Mouse (Mus musculus): ENCODE results near the gene Rras. TPM values are rescaled to one million over a fixed set of nuclear protein-coding genes. Genes with fewer than 3 reads are reported as not detected.

The Rras gene
- polyA plus RNA-seq, 1 experiment from 2014 or later, result 53.0 TPM

DNA sequence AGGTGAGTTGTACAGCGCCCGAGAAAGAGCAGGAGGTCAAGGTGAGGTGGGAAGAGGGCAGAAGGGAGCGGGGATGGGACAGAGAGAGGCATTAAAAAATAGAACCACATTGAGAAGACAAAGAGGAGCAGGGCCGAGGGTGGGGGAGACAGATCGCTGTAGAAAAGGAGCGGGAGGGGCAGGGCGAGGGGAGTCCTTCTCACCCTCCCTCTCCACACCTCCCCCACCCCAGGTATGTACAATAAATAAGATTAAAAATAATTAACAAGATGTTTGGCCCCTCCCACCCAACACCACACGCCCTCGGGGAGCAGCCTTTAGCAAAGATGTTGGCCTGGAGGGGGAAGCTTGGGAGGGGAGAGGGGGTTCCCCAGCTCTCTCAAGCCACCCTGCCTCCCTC lies 10.0 kb downstream of the Rras start:
- peaks cover 57% of the 10 kb centered on the region for H3K36me3 ChIP-seq (ENCODE audit: insufficient read depth, low read length)
- no peak for TF ChIP-seq CTCF (IDR thresholded peaks at IDR 0.05; ENCODE audit: low read depth)
- WGBS, result 87% methylated on average over 9 of the region's 9 CpGs
- no peaks in the 10 kb centered on the region for H3K27me3 ChIP-seq (ENCODE audit: insufficient read depth, low read length)
- ATAC-seq (replicated peaks; ENCODE audit: low FRiP score, low read depth) (no peak), DNase-seq (ENCODE audit: low spot score) (no peak)
- H3K4me3 ChIP-seq (replicated peaks; ENCODE audit: low read depth, low read length), result no peak overlapping the region
- H3K27ac ChIP-seq, result no peak overlapping the region
- no peak overlapping the region for H3K4me2 ChIP-seq (ENCODE audit: low read length)
- no peaks in the 10 kb centered on the region for H3K9me3 ChIP-seq (replicated peaks; ENCODE audit: low read length)
- no peak overlapping the region for H3K9ac ChIP-seq (ENCODE audit: low read depth, low read length)
- H3K4me1 ChIP-seq (replicated peaks; ENCODE audit: insufficient read depth, low read length), result no peaks in the 10 kb centered on the region

DNA sequence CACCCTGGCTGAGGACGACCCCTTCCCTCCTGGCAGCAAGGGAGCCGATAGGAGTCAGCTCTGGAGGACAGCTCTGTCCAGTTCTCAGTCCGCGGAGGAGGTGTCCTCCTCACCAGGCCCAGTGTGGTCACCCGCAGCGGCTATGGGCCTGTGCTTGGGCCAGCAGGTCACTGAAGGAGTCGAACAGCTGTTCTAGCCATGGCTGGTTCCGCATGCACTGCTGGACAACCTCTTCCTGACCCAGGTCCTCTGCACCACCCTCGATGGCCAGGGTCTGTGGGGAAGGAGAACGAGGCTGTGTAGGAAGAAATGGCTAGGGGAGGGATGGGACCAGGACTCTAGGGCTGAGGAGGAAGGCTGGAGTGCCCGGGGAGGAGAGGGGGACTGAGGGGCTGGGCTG lies 10.6 kb downstream of the Rras start:
- 72% methylated on average over 11 of the region's 11 CpGs for whole genome bisulfite sequencing
- no peak for DNase-seq (ENCODE audit: low spot score)
- H3K9me3 ChIP-seq (replicated peaks; ENCODE audit: low read length), result no peaks in the 10 kb centered on the region
- H3K27me3 ChIP-seq (ENCODE audit: insufficient read depth, low read length), result no peaks in the 10 kb centered on the region
- no peak overlapping the region for H3K9ac ChIP-seq (ENCODE audit: low read depth, low read length)
- no peak for ATAC-seq (replicated peaks; ENCODE audit: low FRiP score, low read depth)
- no peak for TF ChIP-seq CTCF (IDR thresholded peaks at IDR 0.05; ENCODE audit: low read depth)
- no peak overlapping the region for H3K4me2 ChIP-seq (ENCODE audit: low read length)
- H3K4me1 ChIP-seq (replicated peaks; ENCODE audit: insufficient read depth, low read length), result no peaks in the 10 kb centered on the region
- H3K27ac ChIP-seq, result no peak overlapping the region
- no peak overlapping the region for H3K4me3 ChIP-seq (replicated peaks; ENCODE audit: low read depth, low read length)
- peaks cover 62% of the 10 kb centered on the region for H3K36me3 ChIP-seq (ENCODE audit: insufficient read depth, low read length)

DNA sequence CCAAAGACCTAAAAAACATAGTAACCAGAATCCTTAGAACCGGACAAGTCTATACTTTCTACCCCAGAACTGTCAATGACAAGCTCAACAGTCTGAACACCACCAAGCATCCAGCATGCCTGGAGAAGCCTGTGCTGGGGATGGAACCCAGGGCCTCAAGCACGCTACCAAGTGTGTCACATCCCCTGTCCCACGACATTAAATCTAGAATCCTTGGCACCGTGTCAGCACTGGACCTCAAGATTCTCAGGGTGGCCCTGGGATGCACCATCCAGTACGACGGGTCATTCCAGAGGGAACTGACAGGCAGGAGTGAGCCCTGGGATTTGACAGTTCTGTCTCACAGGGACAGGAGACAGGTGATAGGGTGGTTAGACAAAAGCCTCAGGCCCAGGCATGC lies 12.2 kb downstream of the Rras start:
- no peak for TF ChIP-seq CTCF (IDR thresholded peaks at IDR 0.05; ENCODE audit: low read depth)
- Histone ChIP-seq H3K4me2 (ENCODE audit: low read length) (no peak overlapping the region), H3K4me1 (replicated peaks; ENCODE audit: insufficient read depth, low read length) (no peaks in the 10 kb centered on the region), H3K36me3 (ENCODE audit: insufficient read depth, low read length) (peaks cover 79% of the 10 kb centered on the region), H3K27me3 (ENCODE audit: insufficient read depth, low read length) (no peaks in the 10 kb centered on the region), H3K4me3 (replicated peaks; ENCODE audit: low read depth, low read length) (no peak overlapping the region), H3K27ac (no peak overlapping the region), H3K9me3 (replicated peaks; ENCODE audit: low read length) (no peaks in the 10 kb centered on the region), H3K9ac (ENCODE audit: low read depth, low read length) (no peak overlapping the region)
- ATAC-seq (replicated peaks; ENCODE audit: low FRiP score, low read depth) (no peak), DNase-seq (ENCODE audit: low spot score) (no peak)
- 92% methylated on average over 6 of the region's 6 CpGs for WGBS

DNA sequence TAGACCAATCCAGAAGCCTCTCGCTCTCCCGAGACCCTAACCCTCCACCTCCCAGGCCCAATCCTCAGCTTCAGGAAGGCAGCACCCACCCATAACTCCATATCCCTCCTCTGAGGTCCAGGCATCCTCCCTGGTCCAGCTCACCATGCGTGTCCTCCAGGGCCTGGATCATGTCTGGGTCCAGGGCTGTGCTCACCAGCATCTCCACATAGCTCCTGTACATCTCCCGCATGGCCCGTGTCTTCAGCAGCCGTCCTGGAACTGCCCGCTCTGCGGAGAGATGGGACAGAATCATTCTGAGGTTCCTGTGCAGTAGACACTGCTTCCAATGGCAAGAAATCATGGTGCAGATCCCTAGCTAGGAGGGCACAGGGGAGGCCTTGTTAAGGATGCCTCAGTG lies 13.1 kb downstream of the Rras start:
- WGBS, result 94% methylated on average over 8 of the region's 8 CpGs
- H3K36me3 ChIP-seq (ENCODE audit: insufficient read depth, low read length), result peaks cover 86% of the 10 kb centered on the region
- no peak for DNase-seq (ENCODE audit: low spot score)

DNA sequence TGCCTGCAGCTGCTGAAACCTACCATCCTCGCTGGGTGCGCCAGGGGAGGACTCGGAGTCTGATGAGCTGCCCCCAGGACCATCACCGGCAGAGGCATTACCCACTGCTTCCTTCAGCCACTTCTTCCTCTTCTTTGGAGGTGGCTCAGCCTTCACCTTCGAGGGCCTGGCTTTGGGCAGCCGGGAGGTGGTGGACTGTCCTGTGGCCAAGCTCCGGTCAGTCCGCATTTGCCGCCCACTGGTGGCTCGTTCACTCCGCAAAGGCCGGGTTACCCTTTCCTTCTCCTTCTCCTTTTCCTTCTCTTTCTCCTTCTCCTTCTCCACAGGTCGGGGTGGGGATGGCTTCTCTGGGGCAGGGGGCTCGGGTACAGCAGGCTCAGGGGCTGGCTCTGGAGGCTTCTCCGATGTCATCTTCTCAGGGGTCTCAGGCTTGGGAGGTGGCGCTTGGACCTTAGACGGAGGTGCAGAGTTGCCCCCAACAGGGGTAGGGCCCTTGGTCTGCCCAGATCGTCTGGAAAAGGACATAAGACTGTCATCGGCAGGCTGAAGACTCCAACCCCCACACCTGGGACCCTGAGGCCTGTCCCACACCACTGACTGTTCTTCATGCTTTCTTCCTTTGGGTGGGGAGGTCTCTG lies 16.1 kb downstream of the Rras start:
- WGBS, result 95% methylated on average over 19 of the region's 19 CpGs
- Histone ChIP-seq H3K36me3 (ENCODE audit: insufficient read depth, low read length) (peaks cover 89% of the 10 kb centered on the region), H3K9ac (ENCODE audit: low read depth, low read length) (no peak overlapping the region), H3K4me3 (replicated peaks; ENCODE audit: low read depth, low read length) (no peak overlapping the region), H3K27ac (no peak overlapping the region), H3K27me3 (ENCODE audit: insufficient read depth, low read length) (no peaks in the 10 kb centered on the region), H3K4me1 (replicated peaks; ENCODE audit: insufficient read depth, low read length) (no peaks in the 10 kb centered on the region), H3K9me3 (replicated peaks; ENCODE audit: low read length) (no peaks in the 10 kb centered on the region), H3K4me2 (ENCODE audit: low read length) (no peak overlapping the region)
- no peak; the same call in 1 of the 2 replicates for TF ChIP-seq CTCF (IDR thresholded peaks at IDR 0.05; ENCODE audit: low read depth)
- ATAC-seq (replicated peaks; ENCODE audit: low FRiP score, low read depth) (no peak), DNase-seq (ENCODE audit: low spot score) (no peak)

More for the DNA sequence above, 13.1 kb downstream of the Rras start:
- Histone ChIP-seq H3K4me3 (replicated peaks; ENCODE audit: low read depth, low read length) (no peak overlapping the region), H3K9ac (ENCODE audit: low read depth, low read length) (no peak overlapping the region), H3K4me2 (ENCODE audit: low read length) (no peak overlapping the region), H3K27ac (no peak overlapping the region), H3K4me1 (replicated peaks; ENCODE audit: insufficient read depth, low read length) (no peaks in the 10 kb centered on the region), H3K9me3 (replicated peaks; ENCODE audit: low read length) (no peaks in the 10 kb centered on the region), H3K27me3 (ENCODE audit: insufficient read depth, low read length) (no peaks in the 10 kb centered on the region)
- ATAC-seq (replicated peaks; ENCODE audit: low FRiP score, low read depth), result no peak
- TF ChIP-seq CTCF (IDR thresholded peaks at IDR 0.05; ENCODE audit: low read depth), result no peak

DNA sequence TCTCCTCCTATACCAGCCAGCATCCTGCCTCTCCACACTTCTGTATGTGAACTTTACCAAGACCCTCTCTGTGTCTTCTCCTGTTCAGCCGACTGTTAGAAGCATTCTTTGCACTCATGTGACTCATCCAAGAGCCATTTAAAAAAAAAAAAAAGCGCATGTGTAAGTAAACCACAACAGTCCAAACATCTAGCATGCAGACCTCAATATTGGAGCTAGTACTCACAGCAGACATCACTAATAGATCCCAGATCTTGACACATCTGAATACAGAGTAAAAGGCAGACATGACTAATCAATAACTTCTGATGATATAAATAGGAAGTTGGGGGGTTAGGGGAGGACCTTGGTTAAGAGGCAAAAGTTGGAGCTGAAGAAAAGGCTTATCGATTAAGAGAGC lies 17.9 kb downstream of the Rras start:
- H3K4me2 ChIP-seq (ENCODE audit: low read length), result no peak overlapping the region
- H3K9ac ChIP-seq (ENCODE audit: low read depth, low read length), result no peak overlapping the region
- 86% methylated on average over 3 of the region's 3 CpGs for whole genome bisulfite sequencing
- ATAC-seq (replicated peaks; ENCODE audit: low FRiP score, low read depth) (no peak), DNase-seq (ENCODE audit: low spot score) (no peak)
- H3K27ac ChIP-seq, result no peak overlapping the region
- H3K9me3 ChIP-seq (replicated peaks; ENCODE audit: low read length), result no peaks in the 10 kb centered on the region
- H3K36me3 ChIP-seq (ENCODE audit: insufficient read depth, low read length), result peaks cover 85% of the 10 kb centered on the region
- no peak overlapping the region for H3K4me3 ChIP-seq (replicated peaks; ENCODE audit: low read depth, low read length)
- no peak for TF ChIP-seq CTCF (IDR thresholded peaks at IDR 0.05; ENCODE audit: low read depth)
- no peaks in the 10 kb centered on the region for H3K4me1 ChIP-seq (replicated peaks; ENCODE audit: insufficient read depth, low read length)
- no peaks in the 10 kb centered on the region for H3K27me3 ChIP-seq (ENCODE audit: insufficient read depth, low read length)

GRCm38 (mm10) chr7:45036702-45037101 lies 18.9 kb downstream of the Rras start:
- H3K9ac ChIP-seq (ENCODE audit: low read depth, low read length), result no peak overlapping the region
- H3K9me3 ChIP-seq (replicated peaks; ENCODE audit: low read length), result no peaks in the 10 kb centered on the region
- no peak overlapping the region for H3K4me2 ChIP-seq (ENCODE audit: low read length)
- DNase-seq (ENCODE audit: low spot score) (no peak), ATAC-seq (replicated peaks; ENCODE audit: low FRiP score, low read depth) (no peak)
- H3K4me1 ChIP-seq (replicated peaks; ENCODE audit: insufficient read depth, low read length), result no peaks in the 10 kb centered on the region
- peaks cover 85% of the 10 kb centered on the region for H3K36me3 ChIP-seq (ENCODE audit: insufficient read depth, low read length)
- 77% methylated on average over 11 of the region's 11 CpGs for WGBS
- no peak for TF ChIP-seq CTCF (IDR thresholded peaks at IDR 0.05; ENCODE audit: low read depth)
- no peak overlapping the region for H3K4me3 ChIP-seq (replicated peaks; ENCODE audit: low read depth, low read length)
- no peak overlapping the region for H3K27ac ChIP-seq
- H3K27me3 ChIP-seq (ENCODE audit: insufficient read depth, low read length), result no peaks in the 10 kb centered on the region

Data from kidney, postnatal 0 days (tissue).